In the genomic region with DNA sequence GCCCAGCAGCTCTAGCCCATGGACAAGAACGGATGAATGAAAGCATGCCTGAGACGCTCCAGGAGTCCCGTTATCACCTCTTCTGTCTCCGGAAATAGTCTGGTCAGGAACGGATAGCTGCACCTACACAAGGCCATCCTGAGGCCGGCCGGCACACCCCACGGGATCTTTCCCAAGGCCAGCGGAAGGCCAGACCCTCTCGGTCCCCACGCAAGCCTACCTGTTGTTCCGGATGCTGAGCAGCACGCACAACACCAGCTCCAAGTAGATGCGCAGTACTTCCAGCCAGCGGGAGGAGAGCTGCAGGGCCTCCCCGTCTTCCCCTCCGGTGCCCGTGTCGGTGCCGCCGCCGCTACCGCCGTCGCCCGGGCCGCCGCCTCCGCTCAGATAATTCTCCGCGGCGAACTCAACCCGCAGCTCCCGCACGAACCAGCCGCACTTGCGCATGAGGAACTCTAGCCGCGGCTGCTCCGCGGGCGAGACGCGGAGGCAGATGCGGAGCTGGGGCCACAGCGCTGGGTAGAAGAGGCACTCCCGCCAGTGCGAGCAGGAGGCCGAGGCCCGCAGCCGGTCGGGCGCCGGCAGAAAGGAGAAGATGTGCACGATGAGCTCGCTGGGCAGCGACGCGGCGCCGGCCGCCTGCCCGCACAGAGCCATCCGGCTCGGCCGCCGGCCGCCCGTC, we compare ENCODE assay signal across 8 mouse cellular contexts. TPM values are rescaled to one million over a fixed set of nuclear protein-coding genes. Genes with fewer than 3 reads are reported as not detected.
DNase-seq lines count a peak whose midpoint lies in the region; ATAC-seq and TF ChIP-seq lines count a peak whose summit lies in the region.

No protein-coding gene starts in this region.

- WGBS in heart, embryonic 15.5 days: under 1% methylated on average over 58 of the region's 69 CpGs
- WGBS in lung, postnatal 0 days: under 1% methylated on average over 60 of the region's 69 CpGs

- H3K4me3 ChIP-seq in E14TG2a.4 (replicated peaks; ENCODE audit: low read length): peak overlapping the region; percentile 95
- peak overlapping the region; percentile 80 for H3K4me3 ChIP-seq in heart, embryonic 15.5 days
- peak overlapping the region; percentile 98 for H3K4me3 ChIP-seq in lung, postnatal 0 days (ENCODE audit: low read depth, low read length)

- peak overlapping the region; percentile 80 for H3K9ac ChIP-seq in heart, embryonic 15.5 days
- peak overlapping the region; percentile 89 for H3K9ac ChIP-seq in lung, postnatal 0 days (replicated peaks; ENCODE audit: low read depth)

- TF ChIP-seq EP300 in lung, postnatal 0 days (IDR thresholded peaks at IDR 0.05): no peak

- peaks cover under 1% of the 10 kb centered on the region; the same call in 1 of the 2 replicates for H3K9me3 ChIP-seq in E14TG2a.4 (ENCODE audit: low read length)
- no peaks in the 10 kb centered on the region for H3K9me3 ChIP-seq in heart, embryonic 15.5 days (replicated peaks)
- no peaks in the 10 kb centered on the region for H3K9me3 ChIP-seq in lung, postnatal 0 days (ENCODE audit: low read length)

- TF ChIP-seq CTCF in E14TG2a.4 (conservative IDR thresholded peaks at IDR 0.05; ENCODE audit: low read length): no peak
- no peak for TF ChIP-seq CTCF in lung, postnatal 0 days (IDR thresholded peaks at IDR 0.05)

- H3K27ac ChIP-seq in heart, embryonic 15.5 days: peak overlapping the region; percentile 97
- H3K27ac ChIP-seq in lung, postnatal 0 days (ENCODE audit: low read length): peak overlapping the region; percentile 97

- H3K4me2 ChIP-seq in heart, embryonic 15.5 days: peak overlapping the region; percentile 88
- H3K4me2 ChIP-seq in lung, postnatal 0 days (replicated peaks; ENCODE audit: low read depth, low read length): peak overlapping the region; percentile 76

- peak; percentile 42 for DNase-seq in adrenal gland, adult 8-10 months
- DNase-seq in layer of hippocampus, adult 8-10 months (ENCODE audit: low spot score in 2 of 2): peak; percentile 34 to 51
- DNase-seq in lung, postnatal 0 days (ENCODE audit: low spot score): peak; percentile 34
- peak; percentile 65 for DNase-seq in retina, postnatal 1 day
- peak; percentile 37 for DNase-seq in yolk sac, embryonic 10.5 days (ENCODE audit: low spot score)

- peaks cover 36% of the 10 kb centered on the region for H3K4me1 ChIP-seq in E14TG2a.4 (replicated peaks; ENCODE audit: low read depth, low read length)
- peaks cover 13% of the 10 kb centered on the region for H3K4me1 ChIP-seq in heart, embryonic 15.5 days (replicated peaks)
- H3K4me1 ChIP-seq in lung, postnatal 0 days (ENCODE audit: insufficient read depth, low read depth, low read length): peaks cover 5% of the 10 kb centered on the region; the same call in 1 of the 2 replicates

- ATAC-seq in erythroblast, adult 5-6 weeks (replicated peaks; ENCODE audit: low FRiP score, poor library complexity, severe bottlenecking): peak; percentile 23; the same call in 1 of the 2 replicates
- peak; percentile 34; the same call in 1 of the 2 replicates for ATAC-seq in heart, embryonic 15.5 days (replicated peaks; ENCODE audit: insufficient number of reproducible peaks, insufficient read depth, low FRiP score, low read depth)
- ATAC-seq in lung, postnatal 0 days: peak; percentile 23; the same call in 1 of the 2 replicates

- peaks cover 12% of the 10 kb centered on the region for H3K36me3 ChIP-seq in E14TG2a.4 (ENCODE audit: insufficient read depth, low read length)
- no peaks in the 10 kb centered on the region for H3K36me3 ChIP-seq in heart, embryonic 15.5 days
- no peaks in the 10 kb centered on the region for H3K36me3 ChIP-seq in lung, postnatal 0 days (ENCODE audit: insufficient read depth, low read length)

- no peaks in the 10 kb centered on the region for H3K27me3 ChIP-seq in E14TG2a.4 (ENCODE audit: insufficient read depth, low read length)
- no peaks in the 10 kb centered on the region for H3K27me3 ChIP-seq in heart, embryonic 15.5 days
- no peaks in the 10 kb centered on the region for H3K27me3 ChIP-seq in lung, postnatal 0 days (replicated peaks; ENCODE audit: insufficient read depth, low read length)

RNA-seq across cellular contexts. Expression of a gene that starts 0.7 kb away (rescaled TPM):
- 10 to 100 TPM; 41.6 to 67.2 (median 48.8) TPM for total RNA-seq in adrenal gland, adult 8-10 months (2022)
- 42.7 and 53.5 TPM in 2 replicates for total RNA-seq in erythroblast, adult 5-6 weeks (2015; ENCODE audit: low replicate concordance)
- total RNA-seq in erythroblast, adult 5-6 weeks (2017; ENCODE audit: low replicate concordance): 33.0 and 34.4 TPM in 2 replicates
- polyA plus RNA-seq in heart, embryonic 15.5 days (2015; fragmentation: Nextera tagmentation; extraction: Ambion mirVana): 5.1 and 5.3 TPM in 2 replicates
- total RNA-seq in layer of hippocampus, adult 8-10 months (2022): 10 to 100 TPM; 49.3 to 71.1 (median 61.7) TPM
- polyA plus RNA-seq in lung, postnatal 0 days (2015; fragmentation: Nextera tagmentation; extraction: Ambion mirVana): 10.3 and 11.7 TPM in 2 replicates

Comparison
In these comparisons a context has a peak if more than half of its experiments do, and no peak if none do; other contexts are left out.
1. Peak in every context shown above with its lines: DNase-seq, ATAC-seq, H3K4me3 ChIP-seq and H3K27ac ChIP-seq.